Mouse (Mus musculus): ENCODE data around the gene Dst.

Dst gene

GRCm38 (mm10) chr1:33931791-33932190 is 23.8 kb downstream of the Dst start:
- DNase-seq (ENCODE audit: low spot score) = no peak

- no peak for DNase-seq (ENCODE audit: low spot score)
These were observed 24.2 kb downstream of the Dst start for GRCm38 (mm10) chr1:33932196-33932595.

- no peak for DNase-seq (ENCODE audit: low spot score)
These were observed 24.9 kb downstream of the Dst start for GRCm38 (mm10) chr1:33932845-33933499.

GRCm38 (mm10) chr1:33935946-33936345 is 27.9 kb downstream of the Dst start:
- no peak for DNase-seq (ENCODE audit: low spot score)

GRCm38 (mm10) chr1:33939828-33940227 is 31.8 kb downstream of the Dst start:
- no peak for DNase-seq (ENCODE audit: low spot score)

- no peak for DNase-seq (ENCODE audit: low spot score)
These were observed 32.4 kb downstream of the Dst start for GRCm38 (mm10) chr1:33940364-33940928.

GRCm38 (mm10) chr1:33942638-33943037 is 34.6 kb downstream of the Dst start:
- DNase-seq (ENCODE audit: low spot score) = no peak

GRCm38 (mm10) chr1:33943943-33944342 is 35.9 kb downstream of the Dst start:
- no peak for DNase-seq (ENCODE audit: low spot score)

GRCm38 (mm10) chr1:33944977-33945750 is 37.1 kb downstream of the Dst start:
- no peak for DNase-seq (ENCODE audit: low spot score)

- DNase-seq (ENCODE audit: low spot score) = no peak
These were observed 37.7 kb downstream of the Dst start for GRCm38 (mm10) chr1:33945756-33946155.

- DNase-seq (ENCODE audit: low spot score) = peak; percentile 74
These were observed 38.8 kb downstream of the Dst start for GRCm38 (mm10) chr1:33946601-33947395.

GRCm38 (mm10) chr1:33947838-33948237 is 39.8 kb downstream of the Dst start:
- DNase-seq (ENCODE audit: low spot score) = no peak

- DNase-seq (ENCODE audit: low spot score) = no peak
These were observed 40.5 kb downstream of the Dst start for GRCm38 (mm10) chr1:33948511-33948910.

GRCm38 (mm10) chr1:33955626-33956025 is 47.6 kb downstream of the Dst start:
- DNase-seq (ENCODE audit: low spot score) = no peak

- DNase-seq (ENCODE audit: low spot score) = no peak
These were observed 52.4 kb downstream of the Dst start for GRCm38 (mm10) chr1:33960439-33960838.

GRCm38 (mm10) chr1:33964643-33965042 is 56.6 kb downstream of the Dst start:
- DNase-seq (ENCODE audit: low spot score) = peak; percentile 62

- DNase-seq (ENCODE audit: low spot score) = no peak
These were observed 57.8 kb downstream of the Dst start for GRCm38 (mm10) chr1:33965824-33966223.

- DNase-seq (ENCODE audit: low spot score) = peak; percentile 66
These were observed 58.3 kb downstream of the Dst start for GRCm38 (mm10) chr1:33966328-33966727.

GRCm38 (mm10) chr1:33967206-33967605 is 59.2 kb downstream of the Dst start:
- no peak for DNase-seq (ENCODE audit: low spot score)

GRCm38 (mm10) chr1:33969910-33970309 is 61.9 kb downstream of the Dst start:
- no peak for DNase-seq (ENCODE audit: low spot score)

- DNase-seq (ENCODE audit: low spot score) = no peak
These were observed 66.4 kb downstream of the Dst start for GRCm38 (mm10) chr1:33974401-33974800.

- no peak for DNase-seq (ENCODE audit: low spot score)
These were observed 67.3 kb downstream of the Dst start for GRCm38 (mm10) chr1:33975333-33975732.
